Mouse (Mus musculus): ENCODE results near the gene Lmntd1.

GRCm38 (mm10) chr6:145544304-145544703 lies 69.8 kb downstream of the Lmntd1 start:
- TF ChIP-seq FLI1 (IDR thresholded peaks at IDR 0.05; ENCODE audit: low read length) (no peak), GATA1 (IDR thresholded peaks at IDR 0.05; ENCODE audit: borderline replicate concordance, low read length) (no peak)
